In genomic region chr7:129678431-129678830, GRCm38 (mm10) we compare ENCODE assay signal across 13 mouse cellular contexts.
A peak's percentile ranks its signal among the peaks of the same experiment; 100 is the strongest.
DNase-seq lines count a peak whose midpoint lies in the region; ATAC-seq and TF ChIP-seq lines count a peak whose summit lies in the region.
"Had no signal": no experiment of that assay in that cellular context is flagged by ENCODE, and none has a peak within 500 bp of the region (broad histone marks: within the 10 kb centered on the region; RNA-seq: fewer than 3 reads in every experiment).

No protein-coding gene starts in this region.

- H3K27me3 ChIP-seq in lung, embryonic 15.5 days = no peaks in the 10 kb centered on the region
- H3K27me3 ChIP-seq in lung, embryonic 16.5 days (ENCODE audit: control insufficient read depth, insufficient read depth, low read depth, low read length) = no peaks in the 10 kb centered on the region
- H3K27me3 ChIP-seq in stomach, postnatal 0 days (ENCODE audit: control insufficient read depth, insufficient read depth, low read length) = no peaks in the 10 kb centered on the region

- DNase-seq in adrenal gland, adult 2 months = peak; percentile 63
- no peak for DNase-seq in adrenal gland, postnatal 4 days (ENCODE audit: low spot score in 2 of 2)
- DNase-seq in lung, adult 18-20 months = no peak
- no peak for DNase-seq in stomach, postnatal 0 days (ENCODE audit: low spot score)
- DNase-seq in layer of hippocampus, postnatal 14 days (ENCODE audit: low spot score in 2 of 2) = no peak
- DNase-seq: cerebellum, adult 2 months; layer of hippocampus, adult 9-11 months; left cerebral cortex, postnatal 4 days had no signal

- H3K9me3 ChIP-seq in lung, embryonic 15.5 days = no peaks in the 10 kb centered on the region
- H3K9me3 ChIP-seq in lung, embryonic 16.5 days (ENCODE audit: control insufficient read depth, low read length) = no peaks in the 10 kb centered on the region
- H3K9me3 ChIP-seq in stomach, postnatal 0 days (ENCODE audit: control insufficient read depth, low read length) = no peaks in the 10 kb centered on the region
- H3K9me3 ChIP-seq: forebrain, embryonic 10.5 days had no signal

- ATAC-seq in lung, embryonic 15.5 days (ENCODE audit: borderline replicate concordance, extremely low read depth, low FRiP score, low TSS enrichment) = peak; percentile 66; the same call in 1 of the 2 replicates
- ATAC-seq in lung, embryonic 16.5 days (ENCODE audit: low read depth) = peak; percentile 47
- no peak for ATAC-seq in stomach, postnatal 0 days (ENCODE audit: low FRiP score, low TSS enrichment)
- ATAC-seq in megakaryocyte-erythroid progenitor cell, adult 5-6 weeks (replicated peaks; ENCODE audit: low FRiP score, low TSS enrichment, poor library complexity, severe bottlenecking) = no peak
- ATAC-seq: hindbrain, postnatal 0 days had no signal

- 26% methylated on average over 8 of the region's 8 CpGs for whole genome bisulfite sequencing in lung, embryonic 15.5 days
- WGBS in lung, embryonic 16.5 days = 28% methylated on average over 8 of the region's 8 CpGs
- 42% methylated on average over 8 of the region's 8 CpGs for WGBS in stomach, postnatal 0 days

- no peak for TF ChIP-seq EP300 in stomach, postnatal 0 days (optimal IDR thresholded peaks at IDR 0.05)

- no peak overlapping the region for H3K4me2 ChIP-seq in lung, embryonic 15.5 days
- no peak overlapping the region for H3K4me2 ChIP-seq in lung, embryonic 16.5 days (ENCODE audit: low read depth, low read length)
- H3K4me2 ChIP-seq in stomach, postnatal 0 days (replicated peaks; ENCODE audit: low read depth) = no peak overlapping the region

- no peak overlapping the region for H3K4me3 ChIP-seq in lung, embryonic 15.5 days
- H3K4me3 ChIP-seq in lung, embryonic 16.5 days (ENCODE audit: low read length) = no peak overlapping the region
- H3K4me3 ChIP-seq in stomach, postnatal 0 days (ENCODE audit: low read depth, low read length) = no peak overlapping the region
- H3K4me3 ChIP-seq: forebrain, embryonic 10.5 days had no signal

- peak overlapping the region; percentile 67 for H3K27ac ChIP-seq in lung, embryonic 15.5 days
- H3K27ac ChIP-seq in lung, embryonic 16.5 days (ENCODE audit: low read length) = peak overlapping the region; percentile 75
- peak overlapping the region; percentile 56; the same call in 1 of the 2 replicates for H3K27ac ChIP-seq in stomach, postnatal 0 days (replicated peaks)
- H3K27ac ChIP-seq: forebrain, embryonic 10.5 days; hindbrain, postnatal 0 days had no signal

- TF ChIP-seq CTCF in stomach, postnatal 0 days (IDR thresholded peaks at IDR 0.05; ENCODE audit: low read depth) = no peak

- peaks cover 40% of the 10 kb centered on the region for H3K4me1 ChIP-seq in lung, embryonic 15.5 days
- H3K4me1 ChIP-seq in lung, embryonic 16.5 days (replicated peaks; ENCODE audit: control insufficient read depth, insufficient read depth, low read length) = peaks cover 23% of the 10 kb centered on the region
- peaks cover 5% of the 10 kb centered on the region; the same call in 1 of the 2 replicates for H3K4me1 ChIP-seq in stomach, postnatal 0 days (replicated peaks; ENCODE audit: control insufficient read depth, insufficient read depth)

- H3K9ac ChIP-seq in lung, embryonic 15.5 days = no peak overlapping the region
- no peak overlapping the region for H3K9ac ChIP-seq in lung, embryonic 16.5 days (ENCODE audit: low read length)
- H3K9ac ChIP-seq in stomach, postnatal 0 days (ENCODE audit: low read length) = no peak overlapping the region

- H3K36me3 ChIP-seq in lung, embryonic 15.5 days = no peaks in the 10 kb centered on the region
- H3K36me3 ChIP-seq in lung, embryonic 16.5 days (ENCODE audit: control insufficient read depth, insufficient read depth, low read length) = no peaks in the 10 kb centered on the region
- no peaks in the 10 kb centered on the region for H3K36me3 ChIP-seq in stomach, postnatal 0 days (ENCODE audit: control insufficient read depth, insufficient read depth, low read length)
- H3K36me3 ChIP-seq: forebrain, embryonic 10.5 days had no signal

Comparison
In these comparisons a context has a peak if more than half of its experiments do, and no peak if none do; other contexts are left out.
1. ATAC-seq: peak in lung, embryonic 15.5 days (single experiment) and lung, embryonic 16.5 days (single experiment); none in stomach, postnatal 0 days (single experiment) and megakaryocyte-erythroid progenitor cell, adult 5-6 weeks (single experiment).
2. Peak in every context shown above with its lines, with median percentiles within 50 percentile points of each other: H3K27ac ChIP-seq.